Mouse (Mus musculus) intestine, postnatal 0 days (tissue): ENCODE measurements at regions not wholly inside any gene's neighbourhood (a gene's known extent, or its start where the extent isn't known, plus 50 kb on each side); places are given as distances from the start of the nearest gene placed in this dataset.
A peak's percentile ranks its signal among the peaks of the same experiment; 100 is the strongest.

Experiments
- ATAC-seq: fragments of 200-750 bp; cut with Nextera tagmentation; 2 replicates; pipeline ENCODE4 v1.8.0; 2017; ENCODE audit warnings: mild to moderate bottlenecking, moderate TSS enrichment, moderate library complexity
- H3K27ac ChIP-seq: fragments of 300-500 bp; sonication (generic); 2 replicates; pipeline ENCODE4 v1.5.1; 2014; ENCODE audit warnings: mild to moderate bottlenecking, low read depth, low read length, moderate library complexity
- H3K27me3 ChIP-seq: fragments of 300-500 bp; sonication (generic); replicated peaks from 2 replicates; pipeline ENCODE4 v1.6.1; 2014; ENCODE audit warnings: low read length, mixed read lengths; ENCODE audit not compliant: control insufficient read depth, insufficient read depth
- H3K36me3 ChIP-seq: fragments of 300-500 bp; sonication (generic); 2 replicates; pipeline ENCODE4 v1.6.1; 2014; ENCODE audit warnings: mild to moderate bottlenecking, moderate library complexity; ENCODE audit not compliant: control insufficient read depth, insufficient read depth
- H3K4me1 ChIP-seq: fragments of 300-500 bp; sonication (generic); replicated peaks from 2 replicates; pipeline ENCODE4 v1.6.1; 2014; ENCODE audit warnings: antibody characterized with exemption, low read length, mixed read lengths; ENCODE audit not compliant: control insufficient read depth, insufficient read depth
- H3K4me2 ChIP-seq: fragments of 300-500 bp; sonication (generic); replicated peaks from 2 replicates; pipeline ENCODE4 v1.6.1; 2014; ENCODE audit warnings: low read depth, mild to moderate bottlenecking, moderate library complexity
- H3K4me3 ChIP-seq: fragments of 300-500 bp; sonication (generic); 2 replicates; pipeline ENCODE4 v1.5.1; 2014; ENCODE audit warnings: low read depth, low read length
- H3K9ac ChIP-seq: fragments of 300-500 bp; sonication (generic); 2 replicates; pipeline ENCODE4 v1.6.1; 2014; ENCODE audit warnings: mild to moderate bottlenecking, low read depth, low read length
- H3K9me3 ChIP-seq: fragments of 300-500 bp; sonication (generic); 2 replicates; pipeline ENCODE4 v1.6.1; 2016; ENCODE audit warnings: mixed run types; ENCODE audit not compliant: control insufficient read depth
- CTCF ChIP-seq: sonication (generic); IDR thresholded peaks from 2 replicates; pipeline ENCODE4 v1.5.1; 2016; ENCODE audit warnings: low read depth, mild to moderate bottlenecking, control low read depth, antibody characterized with exemption, moderate library complexity
- WGBS: fragments of 180-500 bp; shearing (Covaris S2); extraction: QIAGEN DNeasy Blood & Tissue Kit; methylation state at CpG from one replicate; pipeline ENCODE4 v1.1.7; 2014; 5-methylcytosine and 5-hydroxymethylcytosine counted together

DNA sequence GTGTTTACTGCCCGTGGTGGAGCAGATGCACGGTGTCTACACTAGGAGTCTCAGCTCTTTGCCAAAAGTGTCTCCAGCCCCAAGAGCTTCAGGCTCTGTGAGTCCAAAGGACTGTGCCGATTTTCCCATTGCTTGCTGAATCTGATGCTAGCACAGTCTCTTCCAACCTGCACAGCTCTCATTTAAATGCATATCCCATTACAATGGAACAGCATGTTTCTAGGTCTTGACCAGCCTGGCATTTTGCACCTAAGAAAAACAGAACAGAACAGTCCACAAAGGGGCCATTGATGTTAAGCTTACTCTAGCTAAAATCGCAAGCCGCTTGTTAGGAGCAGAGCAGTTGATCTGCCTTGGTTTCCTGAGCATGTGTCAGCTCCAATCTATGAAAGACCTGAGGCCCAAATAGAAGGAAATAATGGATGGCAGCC lies 339.2 kb downstream of the Tle4 start:
- H3K36me3 ChIP-seq, result no peaks in the 10 kb centered on the region
- H3K4me2 ChIP-seq, result no peak overlapping the region
- no peaks in the 10 kb centered on the region for H3K4me1 ChIP-seq
- H3K9me3 ChIP-seq, result no peaks in the 10 kb centered on the region
- ATAC-seq, result no peak
- 53% methylated on average over 5 of the region's 5 CpGs for whole genome bisulfite sequencing
- no peak for TF ChIP-seq CTCF
- H3K27me3 ChIP-seq, result no peaks in the 10 kb centered on the region
- no peak overlapping the region for H3K9ac ChIP-seq
- H3K27ac ChIP-seq, result no peak overlapping the region
- H3K4me3 ChIP-seq, result no peak overlapping the region

DNA sequence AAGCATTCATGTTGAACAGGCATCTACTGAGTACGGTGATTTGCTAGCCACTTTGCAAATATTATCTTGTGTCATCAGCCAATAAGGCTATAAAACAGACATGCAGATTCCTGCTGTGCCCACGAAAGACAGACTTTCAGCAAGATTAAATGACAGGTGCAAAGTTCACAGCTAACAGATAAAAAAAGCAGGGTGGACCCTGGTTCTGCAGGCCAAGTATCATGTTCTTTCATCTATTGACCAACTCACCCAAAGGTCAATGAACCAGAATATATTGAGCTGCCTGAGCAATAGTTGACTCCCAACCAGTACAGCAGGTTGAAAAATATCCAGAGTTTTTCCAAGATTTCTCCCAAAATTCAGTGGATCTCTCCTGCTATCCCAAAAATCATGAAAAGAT lies 338.6 kb downstream of the Tle4 start:
- no peaks in the 10 kb centered on the region for H3K27me3 ChIP-seq
- TF ChIP-seq CTCF, result no peak
- no peaks in the 10 kb centered on the region for H3K4me1 ChIP-seq
- ATAC-seq, result peak; percentile 86
- 32% methylated on average over 2 of the region's 2 CpGs for WGBS
- no peak overlapping the region for H3K27ac ChIP-seq
- H3K9me3 ChIP-seq, result no peaks in the 10 kb centered on the region
- no peaks in the 10 kb centered on the region for H3K36me3 ChIP-seq
- H3K4me3 ChIP-seq, result no peak overlapping the region
- H3K4me2 ChIP-seq, result no peak overlapping the region
- no peak overlapping the region for H3K9ac ChIP-seq

DNA sequence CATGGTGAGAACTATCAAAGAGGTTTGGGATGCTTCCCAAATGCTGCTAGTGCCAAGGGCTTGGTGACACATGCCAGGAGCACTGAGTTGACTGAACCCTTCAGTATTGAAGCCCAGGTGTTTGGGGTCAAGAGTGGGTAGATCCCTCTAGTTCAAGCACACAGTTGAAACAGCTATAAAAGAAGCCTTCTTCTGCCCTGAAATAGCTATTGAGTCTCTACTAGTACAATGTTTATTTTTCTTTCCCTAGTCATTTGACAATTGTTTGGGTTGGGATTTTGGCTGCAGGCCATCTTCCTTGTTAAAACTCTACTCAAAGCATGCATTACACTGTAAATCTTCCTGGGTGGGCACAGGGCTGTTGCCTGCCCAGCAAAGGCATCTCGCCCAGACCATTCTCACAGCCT lies 308.5 kb downstream of the Tle4 start:
- ATAC-seq, result no peak
- Histone ChIP-seq H3K9me3 (no peaks in the 10 kb centered on the region), H3K9ac (no peak overlapping the region), H3K4me2 (no peak overlapping the region), H3K27ac (no peak overlapping the region), H3K4me1 (no peaks in the 10 kb centered on the region), H3K4me3 (no peak overlapping the region), H3K36me3 (no peaks in the 10 kb centered on the region), H3K27me3 (no peaks in the 10 kb centered on the region)
- TF ChIP-seq CTCF, result no peak
- WGBS, result 53% methylated on average over 1 of the region's 1 CpGs

- no peak overlapping the region for H3K4me2 ChIP-seq
- H3K9me3 ChIP-seq, result no peaks in the 10 kb centered on the region
- no peaks in the 10 kb centered on the region for H3K27me3 ChIP-seq
- no peak overlapping the region for H3K4me3 ChIP-seq
- TF ChIP-seq CTCF, result no peak
- 88% methylated on average over 6 of the region's 6 CpGs for WGBS
- no peaks in the 10 kb centered on the region for H3K36me3 ChIP-seq
- no peak overlapping the region for H3K9ac ChIP-seq
- H3K4me1 ChIP-seq, result no peaks in the 10 kb centered on the region
- ATAC-seq, result no peak
- H3K27ac ChIP-seq, result no peak overlapping the region
These were observed 306.9 kb downstream of the Tle4 start for GRCm38 (mm10) chr19:14290911-14291310.

GRCm38 (mm10) chr19:14293172-14293571 lies 304.7 kb downstream of the Tle4 start:
- Histone ChIP-seq H3K27me3 (no peaks in the 10 kb centered on the region), H3K27ac (no peak overlapping the region), H3K9ac (no peak overlapping the region), H3K4me1 (no peaks in the 10 kb centered on the region), H3K4me2 (no peak overlapping the region), H3K4me3 (no peak overlapping the region), H3K36me3 (no peaks in the 10 kb centered on the region), H3K9me3 (no peaks in the 10 kb centered on the region)
- TF ChIP-seq CTCF, result no peak
- 46% methylated on average over 3 of the region's 3 CpGs for WGBS
- no peak for ATAC-seq

DNA sequence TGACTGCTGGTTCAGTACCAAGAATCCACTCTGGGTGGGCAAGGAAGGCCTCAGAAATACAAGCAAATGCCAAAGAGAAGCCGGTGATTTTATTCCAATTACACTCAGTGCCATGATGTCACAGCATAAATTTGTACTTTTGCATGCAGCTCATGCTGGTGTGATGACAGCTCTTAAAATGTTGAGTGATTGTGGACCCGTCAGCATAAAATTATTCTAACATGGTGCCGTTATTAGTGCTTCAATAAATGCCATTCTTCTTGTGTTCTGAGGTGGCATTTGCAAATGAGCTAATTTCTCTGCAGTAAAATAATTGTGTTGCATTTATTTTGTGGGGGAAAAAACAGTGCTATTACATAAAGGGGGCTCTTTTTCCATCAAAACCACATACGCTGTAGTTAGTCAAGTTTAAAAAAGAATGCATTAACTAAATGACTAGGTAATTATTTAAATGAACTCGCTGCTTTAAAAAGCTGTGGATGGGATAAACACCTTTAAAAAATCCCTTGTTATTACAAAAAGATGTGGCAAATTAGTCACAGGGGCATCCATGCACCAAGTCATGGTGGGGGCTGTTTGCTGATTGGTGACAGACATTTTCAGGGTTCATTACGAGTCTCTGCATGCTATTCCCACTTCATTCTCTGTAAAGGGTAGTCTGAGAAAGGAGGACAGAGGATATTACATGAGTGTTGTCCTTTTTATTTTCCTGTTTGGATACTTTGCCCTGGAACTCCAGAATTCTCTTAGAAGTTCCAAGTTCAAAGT lies 296.5 kb downstream of the Tle4 start:
- H3K9ac ChIP-seq, result no peak overlapping the region
- WGBS, result 90% methylated on average over 6 of the region's 6 CpGs
- H3K4me2 ChIP-seq, result no peak overlapping the region
- no peak for TF ChIP-seq CTCF
- H3K4me1 ChIP-seq, result no peaks in the 10 kb centered on the region
- no peak overlapping the region for H3K4me3 ChIP-seq
- no peak for ATAC-seq
- no peak overlapping the region for H3K27ac ChIP-seq
- no peaks in the 10 kb centered on the region for H3K27me3 ChIP-seq
- H3K9me3 ChIP-seq, result no peaks in the 10 kb centered on the region
- H3K36me3 ChIP-seq, result no peaks in the 10 kb centered on the region
